Mouse (Mus musculus): ENCODE results near the gene Cnbd2.

The Cnbd2 gene

DNA sequence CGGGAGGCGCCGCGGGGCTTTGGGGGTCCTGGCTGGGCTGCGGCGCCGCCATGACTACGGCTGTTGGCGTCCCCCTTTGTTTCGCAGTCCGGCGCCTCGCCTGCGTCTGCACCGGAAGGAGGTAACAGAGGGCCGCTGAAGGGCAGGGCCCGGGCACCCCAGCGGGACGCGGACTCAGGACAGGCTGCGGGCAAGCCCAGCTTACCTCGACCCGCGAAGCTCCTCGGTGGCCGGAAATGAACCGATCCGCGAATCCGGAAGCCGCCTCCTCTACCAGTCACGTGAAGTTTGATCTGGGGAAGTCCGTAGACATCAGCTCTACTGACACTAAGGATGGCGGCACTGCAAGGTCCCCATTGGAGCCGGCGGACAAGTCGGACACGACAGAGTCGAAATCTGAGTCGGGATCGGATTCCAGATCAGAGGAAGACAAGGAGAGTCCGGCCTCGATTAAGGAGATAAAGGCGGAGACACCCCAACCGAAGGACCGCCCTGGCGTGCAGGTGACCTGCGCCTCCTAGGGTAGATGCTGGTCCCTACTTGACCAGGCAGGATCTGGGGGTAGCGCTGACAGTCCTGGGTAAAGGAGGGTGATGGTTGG lies at the start of gene Cnbd2, which contains the start of gene Scand1:
TSS of gene Cnbd2 (plus strand) at position 3 of the 601 bp plus-strand sequence.
TSS of gene Scand1 (minus strand) at position 408 of the 601 bp plus-strand sequence.
- DNase-seq (ENCODE audit: low spot score): peak; percentile 89

DNA sequence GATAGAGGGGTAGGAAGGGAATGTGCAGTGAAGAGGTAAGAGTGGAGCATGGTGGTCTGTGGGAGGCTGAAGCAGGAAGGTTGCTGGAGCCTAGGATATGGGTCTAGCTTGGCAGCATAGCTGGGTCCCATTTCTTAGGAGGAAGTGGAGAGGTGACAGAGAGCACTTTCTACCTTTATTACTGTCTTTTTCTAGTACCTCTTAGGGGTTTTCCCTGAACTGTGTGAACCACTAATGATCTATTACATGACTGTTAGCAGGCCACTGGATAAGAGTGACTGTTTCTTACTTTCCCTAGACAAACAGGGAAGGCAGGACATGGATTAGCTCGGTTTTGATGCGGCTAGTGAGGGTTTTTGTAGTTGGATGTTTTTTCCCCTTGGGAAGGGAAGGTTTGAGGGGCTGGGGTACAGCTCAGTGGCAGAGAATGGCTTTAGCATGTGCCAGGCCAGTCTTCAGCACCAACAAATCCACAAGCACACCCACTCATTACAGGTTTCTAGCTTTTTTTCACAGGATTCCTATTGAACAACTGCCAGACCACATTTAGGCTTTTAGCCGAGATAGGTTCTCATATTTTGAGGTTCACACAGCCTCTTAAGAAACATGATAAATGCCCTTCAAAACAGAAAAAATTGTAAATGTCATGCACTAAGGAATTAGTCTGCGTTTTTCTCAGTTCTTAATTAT lies 48.8 kb upstream of the Cnbd2 start:
- DNase-seq (ENCODE audit: low spot score): no peak

DNA sequence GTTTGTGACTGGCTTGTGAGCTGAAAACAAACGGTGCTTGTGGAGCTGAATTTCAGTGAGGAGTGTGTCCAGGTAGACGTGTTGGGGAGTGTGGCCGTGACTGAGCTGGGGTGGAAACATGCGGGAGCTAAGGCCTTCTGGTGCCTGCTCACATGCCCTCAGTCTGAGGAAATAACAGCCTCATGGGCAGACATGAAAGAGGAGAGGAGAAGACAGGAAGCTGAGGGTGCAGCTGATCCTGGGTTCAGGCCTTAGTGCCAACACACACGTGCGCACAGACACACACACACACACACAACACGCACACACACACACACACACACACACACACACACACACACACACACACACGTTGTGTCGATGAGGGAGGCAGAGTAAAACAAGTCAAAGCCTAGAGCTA lies 44.5 kb upstream of the Cnbd2 start:
- no peak for DNase-seq (ENCODE audit: low spot score)

DNA sequence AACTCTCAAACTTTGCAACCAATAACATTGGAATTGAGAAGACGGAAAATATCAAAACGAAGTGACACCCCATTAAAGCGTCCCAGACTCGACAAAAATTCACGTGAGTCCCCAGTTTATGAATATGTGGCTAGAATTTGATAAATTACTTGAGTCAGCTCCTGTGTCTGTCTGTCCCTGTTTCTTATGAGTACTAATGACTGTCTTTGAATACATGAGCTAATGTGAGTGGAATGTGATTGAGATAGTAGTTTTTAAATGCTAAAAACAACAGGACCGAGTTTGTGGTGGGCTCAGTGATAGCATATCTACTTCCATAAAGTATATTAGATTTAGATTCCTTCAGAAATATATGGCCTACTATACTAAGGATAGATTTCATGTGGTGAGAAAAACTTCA lies 39.5 kb upstream of the Cnbd2 start:
- no peak for DNase-seq (ENCODE audit: low spot score)

DNA sequence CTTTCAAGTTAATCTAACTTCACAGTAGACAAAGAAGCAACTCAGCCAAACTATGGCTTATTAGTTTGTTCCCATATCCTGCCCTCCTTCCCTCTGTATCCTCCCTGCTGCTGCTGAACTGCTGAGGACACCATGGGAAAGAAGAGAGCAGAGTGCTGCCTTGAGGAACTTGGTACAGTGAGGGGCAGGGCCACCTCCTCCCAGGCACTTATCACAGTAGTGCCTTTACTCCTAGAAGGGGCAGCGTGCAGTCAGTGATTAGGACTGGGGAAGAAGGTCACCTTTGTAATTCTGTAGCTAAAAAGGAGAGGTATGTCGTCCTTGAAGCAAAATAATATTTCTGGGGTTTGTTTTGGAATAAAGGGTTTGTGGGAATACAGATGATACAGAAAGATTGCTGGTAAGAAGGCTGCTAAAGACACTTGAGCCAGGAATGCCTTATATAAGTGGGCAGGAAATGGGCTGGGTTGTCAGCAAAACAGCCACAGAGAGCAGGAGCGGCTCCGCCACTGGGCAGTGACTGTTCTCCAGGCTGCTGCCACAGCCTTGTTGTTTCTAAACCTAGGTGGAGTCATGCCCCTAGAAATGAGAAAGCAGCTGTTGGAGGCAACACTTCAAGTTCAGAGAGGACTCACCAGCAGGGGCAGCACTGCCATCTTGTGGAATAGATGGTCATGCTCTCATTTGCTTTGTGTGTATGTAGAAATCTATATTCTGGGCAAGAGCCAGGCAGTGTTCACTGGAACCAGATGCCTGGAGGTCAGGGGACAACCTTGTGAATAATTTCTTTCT lies 33.7 kb upstream of the Cnbd2 start:
- peak; percentile 94 for DNase-seq (ENCODE audit: low spot score)

DNA sequence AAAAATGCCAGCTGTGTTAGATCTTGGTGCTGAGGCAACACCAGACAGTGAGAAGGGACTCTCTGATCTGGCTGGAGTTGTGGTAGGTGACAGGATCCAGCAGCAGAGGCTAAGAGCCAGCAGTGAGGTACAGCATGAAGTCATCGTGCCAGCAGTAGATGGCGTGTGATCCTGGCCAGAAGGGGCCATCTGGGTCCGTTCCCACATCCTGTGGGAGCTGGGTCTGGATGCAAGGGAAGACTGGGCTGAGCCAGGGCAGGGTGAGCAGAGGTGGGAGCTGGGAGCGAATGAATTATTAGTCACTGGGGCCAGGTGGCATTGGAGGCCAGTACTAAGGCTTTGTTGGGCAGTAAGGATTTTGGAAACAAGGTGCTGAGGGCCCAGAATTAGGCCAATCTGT lies 30.9 kb upstream of the Cnbd2 start:
- DNase-seq (ENCODE audit: low spot score): no peak

DNA sequence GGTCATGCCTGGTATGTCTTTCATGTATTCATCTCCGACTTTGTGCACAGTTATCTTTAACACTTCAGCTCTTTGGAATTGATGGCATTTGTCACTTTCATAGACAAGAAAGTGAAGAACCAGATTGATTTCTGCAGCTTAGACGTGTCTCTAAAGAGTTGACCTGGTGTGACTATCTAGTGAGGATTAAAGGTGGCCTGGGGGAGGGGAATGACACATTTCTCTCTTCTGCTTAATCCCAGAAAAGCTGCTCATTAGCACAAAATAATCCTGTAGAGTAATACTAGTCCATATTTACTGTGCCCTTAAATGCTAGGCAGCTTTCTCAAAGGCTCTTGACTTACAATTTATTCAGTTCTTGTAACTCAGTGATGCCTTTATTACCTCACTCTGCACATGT lies 26.9 kb upstream of the Cnbd2 start:
- DNase-seq (ENCODE audit: low spot score): no peak

DNA sequence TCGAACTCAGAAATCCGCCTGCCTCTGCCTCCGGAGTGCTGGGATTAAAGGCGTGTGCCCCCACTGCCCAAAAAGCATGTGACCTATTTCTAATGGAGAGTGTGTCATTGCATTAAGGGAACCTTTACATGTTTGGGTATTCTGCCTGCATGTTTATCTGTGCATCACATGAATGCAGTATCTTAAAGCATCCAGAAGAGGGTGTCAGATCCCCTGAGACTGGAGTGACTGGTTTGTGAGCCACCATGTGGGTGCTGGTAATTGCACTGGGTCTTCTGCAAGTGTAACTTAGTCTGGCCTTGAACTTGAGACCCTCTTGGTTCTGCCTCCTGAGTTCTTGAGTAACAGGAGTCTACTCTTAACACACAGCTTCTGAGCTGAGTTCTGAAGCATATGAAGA lies 25.4 kb upstream of the Cnbd2 start:
- DNase-seq (ENCODE audit: low spot score): no peak

DNA sequence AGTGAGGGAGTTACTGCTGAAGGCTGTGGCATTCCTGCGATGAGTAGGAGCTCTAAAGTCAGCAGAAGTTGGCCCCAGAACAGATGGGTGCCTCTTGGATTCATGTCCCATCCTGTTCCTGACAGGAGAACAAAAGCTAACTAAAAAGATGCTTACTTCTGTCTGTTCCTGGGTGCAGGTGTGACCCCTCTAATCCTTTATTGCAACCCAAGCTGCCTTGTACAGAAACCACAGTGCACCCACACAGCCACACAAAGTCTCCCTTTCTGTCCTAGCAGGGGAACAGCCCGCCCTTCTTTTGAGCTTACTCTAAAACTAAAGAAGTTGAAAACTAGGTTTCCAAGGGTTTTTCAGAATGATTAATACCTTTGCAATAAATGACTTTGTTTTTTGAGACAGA lies 23.9 kb upstream of the Cnbd2 start:
- DNase-seq (ENCODE audit: low spot score): no peak

DNA sequence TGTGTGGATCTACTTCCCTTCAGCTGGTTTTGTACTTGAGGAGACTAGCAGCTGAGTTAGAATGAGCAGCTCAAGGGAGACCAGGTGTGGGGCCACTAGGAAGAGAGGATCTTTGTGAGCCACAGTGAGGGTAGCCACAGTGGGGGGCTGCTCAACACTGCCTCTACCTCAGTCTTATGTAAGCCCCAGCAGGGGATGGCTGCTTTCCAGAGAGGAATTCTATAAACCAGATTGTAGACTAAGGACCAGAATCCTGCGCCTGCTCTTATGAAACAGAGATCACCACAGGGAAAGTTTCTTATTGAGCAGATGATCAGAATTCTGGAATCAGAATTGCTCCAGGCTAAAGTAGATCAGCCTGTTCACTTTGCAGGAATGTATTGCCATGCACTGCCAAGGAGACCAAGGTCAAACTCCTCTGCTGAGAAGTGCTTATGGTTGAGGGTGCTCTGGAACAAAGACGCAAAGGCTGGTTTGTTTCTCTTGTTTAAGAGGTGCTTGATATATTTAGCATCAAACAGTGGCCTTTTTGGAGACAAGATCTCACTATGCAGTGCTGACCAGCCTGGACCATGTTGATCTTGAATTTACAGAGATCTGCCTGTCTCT lies 22.4 kb upstream of the Cnbd2 start:
- DNase-seq (ENCODE audit: low spot score): peak; percentile 39

DNA sequence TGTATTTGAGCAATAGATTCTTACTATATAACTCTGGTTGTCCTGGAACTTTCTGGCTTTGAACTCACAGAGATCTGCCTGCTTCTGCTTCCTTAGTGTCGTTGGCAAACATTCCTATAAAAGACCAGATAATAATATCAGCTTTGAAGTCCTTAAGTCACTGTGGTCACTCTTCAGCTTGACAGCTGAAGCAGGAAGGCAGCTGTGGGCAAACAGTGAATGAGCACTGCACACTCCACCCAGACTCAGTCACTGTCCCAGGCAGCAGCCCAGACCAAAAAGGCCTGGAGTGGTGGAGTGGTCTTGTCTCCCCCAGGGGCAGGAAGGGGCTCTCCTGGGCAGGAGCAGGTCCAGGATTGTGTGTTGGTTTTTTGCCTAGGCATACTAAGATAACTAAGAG lies 20.1 kb upstream of the Cnbd2 start:
- DNase-seq (ENCODE audit: low spot score): no peak

DNA sequence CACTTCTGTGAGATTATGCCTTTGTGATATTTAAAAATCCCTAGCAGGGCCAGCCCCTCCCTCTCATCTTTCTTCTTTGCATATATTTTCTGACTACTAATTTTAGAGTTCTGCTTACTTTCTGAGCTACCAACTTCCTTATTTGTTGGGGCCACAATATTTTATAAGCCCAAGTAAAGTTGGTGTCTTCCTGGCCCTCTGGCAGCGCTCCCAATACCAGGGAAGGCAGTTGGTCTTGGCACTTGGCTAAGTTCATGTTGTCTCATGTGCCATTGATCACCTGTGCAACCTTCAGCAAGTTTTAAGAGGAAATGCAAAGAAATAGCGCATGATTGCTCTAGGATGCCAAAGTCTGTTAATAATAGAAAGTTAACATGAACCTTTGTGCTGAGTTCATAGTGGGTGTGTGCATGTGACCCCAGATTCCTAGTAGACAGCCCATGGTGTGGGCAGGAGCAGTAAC lies 16.5 kb upstream of the Cnbd2 start:
- no peak for DNase-seq (ENCODE audit: low spot score)

DNA sequence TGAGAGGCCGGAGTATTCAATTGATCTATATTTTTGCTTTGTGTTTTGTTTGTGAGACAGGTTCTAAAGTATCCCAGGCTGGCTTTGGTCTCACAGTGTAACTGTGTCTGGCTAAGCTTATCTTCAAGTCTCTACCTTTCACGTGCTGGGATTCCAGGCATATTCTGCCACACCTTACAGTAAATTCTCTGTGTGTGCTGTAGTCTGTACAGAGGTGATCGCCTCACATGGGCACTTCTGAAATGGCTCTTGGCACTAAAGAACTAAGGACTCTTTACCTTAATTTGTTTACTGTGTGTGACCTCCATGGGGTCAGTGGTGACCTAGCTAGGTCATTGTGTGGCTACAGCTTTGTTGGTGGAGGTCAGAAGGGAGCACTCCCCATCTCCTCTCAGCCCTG lies 15.9 kb upstream of the Cnbd2 start:
- peak; percentile 48 for DNase-seq (ENCODE audit: low spot score)

DNA sequence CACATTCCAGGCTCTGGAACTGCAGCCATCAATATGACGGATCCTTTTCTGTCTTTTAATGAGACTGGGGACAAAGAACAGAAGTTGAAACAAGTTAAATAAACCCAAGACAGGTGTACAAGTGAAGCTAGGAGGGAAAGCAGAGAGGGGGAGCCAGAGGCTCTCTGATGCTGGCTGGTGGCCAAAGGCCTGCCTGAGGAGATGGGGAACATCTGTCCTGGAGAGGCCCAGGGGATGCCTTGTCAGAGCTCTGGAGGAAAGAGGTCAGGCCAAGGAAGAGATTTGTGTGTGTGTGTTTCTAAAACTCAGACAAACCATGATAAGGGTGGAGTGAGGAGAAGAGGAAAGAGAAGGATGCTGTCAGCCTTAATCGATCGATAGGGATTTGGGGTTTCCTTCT lies 14.4 kb upstream of the Cnbd2 start:
- no peak for DNase-seq (ENCODE audit: low spot score)

DNA sequence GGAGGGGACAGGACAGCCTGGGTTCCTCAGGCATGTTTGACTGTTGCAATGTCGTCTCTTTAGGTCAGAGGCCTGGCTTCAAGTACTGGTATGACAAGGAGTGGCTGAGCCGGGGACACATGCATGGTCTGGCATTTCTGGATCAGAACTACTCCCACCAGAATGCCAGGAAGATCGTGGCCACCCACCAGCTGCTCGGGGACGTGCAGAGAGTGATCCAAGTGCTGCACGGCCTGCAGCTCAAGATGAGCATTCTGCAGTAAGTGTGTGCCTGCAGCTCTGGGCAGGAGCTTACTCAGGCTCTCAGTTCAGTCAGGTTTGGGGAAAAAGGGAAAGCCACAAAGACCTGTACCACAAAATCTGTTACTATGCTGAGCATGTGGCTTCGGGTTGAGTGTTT lies 13.6 kb upstream of the Cnbd2 start:
- no peak for DNase-seq (ENCODE audit: low spot score)

DNA sequence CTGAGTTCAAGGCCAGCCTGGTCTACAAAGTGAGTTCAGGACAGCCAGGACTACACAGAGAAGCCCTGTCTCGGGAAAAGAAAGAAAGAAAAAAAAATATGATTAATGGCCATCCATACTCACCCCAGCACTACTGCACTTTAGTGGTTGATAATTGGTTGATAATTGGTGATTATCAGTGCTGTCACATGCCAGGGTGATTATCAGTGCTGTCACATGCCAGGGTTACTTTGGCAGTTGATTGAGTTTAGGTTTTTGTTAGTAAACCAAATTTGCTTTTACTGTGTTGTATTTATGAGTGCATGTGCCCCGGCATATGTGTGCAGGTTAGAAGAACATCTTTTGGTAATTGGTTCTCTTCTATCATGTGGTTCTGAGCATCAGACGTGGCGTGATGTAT lies 10.0 kb upstream of the Cnbd2 start:
- DNase-seq (ENCODE audit: low spot score): no peak

DNA sequence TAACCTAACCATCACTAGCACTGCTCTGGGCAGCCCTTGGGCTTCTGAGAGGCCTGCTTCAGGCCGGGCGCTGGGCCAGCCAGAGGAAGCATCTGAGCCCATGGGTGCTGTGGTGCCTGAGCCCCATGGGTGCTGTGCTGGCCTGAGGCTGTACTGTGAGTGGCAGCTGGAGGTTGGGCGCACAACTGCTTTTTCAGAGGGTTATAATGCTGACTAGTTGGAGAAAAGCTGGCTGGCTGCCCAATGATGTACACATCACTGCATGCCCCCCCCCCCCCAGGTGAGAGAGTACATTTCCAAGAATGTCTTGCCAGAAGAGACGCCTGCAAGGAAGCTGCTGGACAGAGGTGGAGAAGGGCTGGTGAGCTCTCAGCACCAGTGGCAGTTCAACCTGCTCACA lies 7.7 kb upstream of the Cnbd2 start:
- DNase-seq (ENCODE audit: low spot score): no peak

DNA sequence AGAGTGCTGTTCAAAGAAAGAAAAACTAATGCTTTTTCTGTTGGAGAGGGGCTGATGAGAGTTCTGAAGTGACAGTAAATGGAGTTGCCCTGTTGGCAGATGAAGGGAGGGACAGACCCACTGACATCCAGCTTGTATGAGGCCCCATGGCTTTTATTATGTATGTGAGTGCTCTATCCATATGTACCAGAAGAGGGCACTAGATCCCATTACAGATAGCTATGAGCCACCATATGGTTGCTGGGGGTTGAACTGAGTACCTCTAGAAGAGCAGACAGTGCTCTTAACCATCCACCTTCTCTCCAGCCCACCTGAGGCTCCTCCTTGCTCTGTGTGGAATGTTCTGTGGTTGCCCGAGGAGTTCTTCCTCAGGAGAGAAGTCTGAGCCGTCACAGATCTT lies 6.3 kb upstream of the Cnbd2 start:
- no peak for DNase-seq (ENCODE audit: low spot score)

DNA sequence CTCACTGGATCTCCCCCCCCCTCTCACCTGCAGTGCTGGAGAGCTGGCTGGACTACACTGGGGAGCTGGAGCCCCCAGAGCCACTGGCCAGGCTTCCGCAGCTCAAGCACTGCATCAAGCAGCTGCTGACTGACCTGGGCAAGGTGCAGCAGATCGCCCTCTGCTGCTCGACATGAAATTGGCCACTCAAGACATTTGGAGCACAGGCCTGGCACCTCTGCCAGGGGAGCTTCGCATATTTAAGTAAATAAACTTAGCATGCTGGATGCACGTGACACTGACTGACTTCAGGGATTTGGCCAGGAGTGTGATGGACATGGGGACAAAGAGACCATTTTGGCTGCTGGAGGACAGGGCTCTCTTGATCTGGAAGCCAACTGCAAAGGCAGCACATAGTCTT lies 4.8 kb upstream of the Cnbd2 start:
- DNase-seq (ENCODE audit: low spot score): peak; percentile 29

DNA sequence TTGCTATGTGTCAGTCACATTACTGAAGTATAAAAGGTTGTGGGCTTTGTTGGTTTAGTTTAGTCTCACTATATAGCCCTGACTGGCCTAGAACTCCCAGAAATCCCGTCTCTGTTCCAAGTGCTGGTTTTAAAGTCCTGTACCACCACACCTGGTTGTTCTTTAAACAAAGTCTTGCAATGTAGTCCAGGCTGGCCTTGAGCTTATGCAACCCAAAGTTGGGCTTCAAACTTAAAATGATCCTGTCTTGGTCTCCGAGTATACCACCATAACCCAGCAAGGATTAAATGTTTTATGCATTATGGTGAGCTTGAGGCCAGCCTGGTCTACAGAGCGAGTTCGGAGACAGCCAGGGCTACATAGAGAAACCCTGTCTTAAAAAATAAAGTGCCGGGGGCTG lies 2.2 kb upstream of the Cnbd2 start:
- no peak for DNase-seq (ENCODE audit: low spot score)

DNA sequence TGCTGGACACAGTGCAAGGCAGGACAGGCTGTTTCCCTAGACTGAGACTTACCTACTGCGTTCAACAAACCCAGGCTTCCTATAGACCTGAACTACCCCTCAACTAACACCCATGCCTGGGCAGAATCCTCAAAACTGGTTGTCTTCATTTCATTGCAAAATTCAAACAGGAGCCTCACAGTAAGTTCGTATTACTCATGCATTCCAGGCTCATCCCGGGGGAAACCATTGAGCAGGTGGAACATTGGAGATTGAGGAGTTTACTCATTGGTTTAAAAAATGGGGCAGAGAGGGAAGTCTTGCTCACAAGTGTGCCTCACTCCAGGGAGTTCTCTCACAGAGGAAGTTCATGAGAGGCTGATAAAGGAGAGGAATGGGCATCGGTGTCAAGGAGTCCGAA lies 1.6 kb upstream of the Cnbd2 start:
- DNase-seq (ENCODE audit: low spot score): no peak

DNA sequence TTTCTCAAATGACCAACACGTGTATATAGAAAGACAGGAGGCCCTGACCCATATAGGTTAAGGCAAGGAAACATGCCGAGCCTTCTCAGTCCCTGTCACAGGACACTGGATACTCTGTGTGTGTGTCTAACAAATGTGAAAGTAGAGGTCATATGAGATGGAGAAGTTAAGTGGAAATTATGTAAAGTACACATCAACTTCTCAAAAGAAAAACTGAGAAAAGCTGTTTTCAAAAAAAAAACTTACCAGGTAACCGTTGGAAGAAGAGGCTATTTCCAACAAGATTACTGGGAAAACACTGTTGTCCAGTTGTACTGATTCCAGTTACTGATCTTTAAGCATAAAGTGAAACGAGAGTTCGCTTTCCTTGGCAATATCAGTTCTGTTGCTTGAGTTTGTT lies 1.2 kb upstream of the Cnbd2 start:
- no peak for DNase-seq (ENCODE audit: low spot score)

DNA sequence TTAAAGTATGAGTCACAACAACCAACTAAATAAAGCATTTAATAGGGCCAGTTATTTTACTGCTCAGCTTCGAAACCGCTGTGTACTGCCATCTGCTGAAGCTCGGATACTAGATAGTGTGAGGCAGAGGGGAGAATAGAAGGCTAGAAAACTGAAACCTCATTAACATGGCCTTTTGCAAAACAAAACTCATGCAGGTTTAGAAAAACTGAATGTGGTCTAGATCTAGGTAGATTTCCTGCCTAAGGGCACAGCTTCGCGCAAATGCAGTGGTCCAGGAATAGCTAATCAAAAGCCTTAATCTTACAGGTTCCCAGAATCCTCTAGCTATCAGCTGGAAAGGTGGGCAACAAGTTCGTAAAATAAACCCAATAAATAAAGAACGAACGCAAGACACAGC lies 658 bp upstream of the Cnbd2 start:
- DNase-seq (ENCODE audit: low spot score): no peak

All from lung, postnatal 25 days (tissue).